Mouse (Mus musculus) liver, postnatal 0 days (tissue): ENCODE measurements around the gene Ap2b1. TPM values are rescaled to one million over a fixed set of nuclear protein-coding genes. Genes with fewer than 3 reads are reported as not detected.

Experiments
- ATAC-seq: fragments of 200-750 bp; cut with Nextera tagmentation; 2 replicates; pipeline ENCODE4 v1.8.0; 2017; ENCODE audit warnings: mild to moderate bottlenecking, moderate library complexity
- DNase-seq: peaks from one replicate; pipeline ENCODE4 v3.0.0-alpha.2; 2016
- H3K27ac ChIP-seq: fragments of 300-500 bp; sonication (generic); 2 replicates; pipeline ENCODE4 v1.5.1; 2014; ENCODE audit warnings: antibody characterized with exemption, moderate library complexity, mild to moderate bottlenecking, low read depth
- H3K27me3 ChIP-seq: fragments of 300-500 bp; sonication (generic); 2 replicates; pipeline ENCODE4 v1.6.1; 2014; ENCODE audit warnings: low read length, control low read depth, mixed read lengths; ENCODE audit not compliant: insufficient read depth
- H3K36me3 ChIP-seq: fragments of 300-500 bp; sonication (generic); replicated peaks from 2 replicates; pipeline ENCODE4 v1.6.1; 2014; ENCODE audit warnings: mild to moderate bottlenecking, control low read depth, low read length, moderate library complexity, mixed read lengths; ENCODE audit not compliant: insufficient read depth
- H3K4me1 ChIP-seq: fragments of 300-500 bp; sonication (generic); 2 replicates; pipeline ENCODE4 v1.6.1; 2014; ENCODE audit warnings: antibody characterized with exemption, mild to moderate bottlenecking, control low read depth; ENCODE audit not compliant: insufficient read depth
- H3K4me2 ChIP-seq: fragments of 300-500 bp; sonication (generic); 2 replicates; pipeline ENCODE4 v1.6.1; 2014; ENCODE audit warnings: low read depth, mild to moderate bottlenecking, low read length, moderate library complexity, mixed read lengths
- H3K4me3 ChIP-seq: fragments of 300-500 bp; sonication (generic); 2 replicates; pipeline ENCODE4 v1.5.1; 2014; ENCODE audit warnings: low read depth, low read length
- H3K9ac ChIP-seq: fragments of 300-500 bp; sonication (generic); replicated peaks from 2 replicates; pipeline ENCODE4 v1.6.1; 2014; ENCODE audit warnings: mild to moderate bottlenecking, moderate library complexity
- H3K9me3 ChIP-seq: fragments of 300-500 bp; sonication (generic); 2 replicates; pipeline ENCODE4 v1.6.1; 2016; ENCODE audit warnings: mild to moderate bottlenecking, control low read depth, low read length, mixed read lengths
- CTCF ChIP-seq: sonication (generic); IDR thresholded peaks from 2 replicates; pipeline ENCODE4 v1.5.1; 2016; ENCODE audit warnings: antibody characterized with exemption, low read depth
- EP300 ChIP-seq: IDR thresholded peaks from 2 replicates; pipeline ENCODE4 v1.6.1; 2016; ENCODE audit warnings: antibody characterized with exemption, low read depth, mild to moderate bottlenecking
- WGBS: fragments of 180-500 bp; shearing (Covaris S2); extraction: QIAGEN DNeasy Blood & Tissue Kit; methylation state at CpG from one replicate; pipeline ENCODE4 v1.1.7; 2014; ENCODE audit not compliant: insufficient replicate concordance; 5-methylcytosine and 5-hydroxymethylcytosine counted together
- polyA plus RNA-seq: library from polyadenylated mRNA; unstranded; fragments of >200 nt; fragmentation: Nextera tagmentation; extraction: Ambion mirVana; gene quantifications from 2 replicates; pipeline ENCODE4 v1.2.1, GENCODE M21; 2015

The Ap2b1 gene
- polyA plus RNA-seq, 1 experiment from 2014 or later: 8.3 TPM

DNA sequence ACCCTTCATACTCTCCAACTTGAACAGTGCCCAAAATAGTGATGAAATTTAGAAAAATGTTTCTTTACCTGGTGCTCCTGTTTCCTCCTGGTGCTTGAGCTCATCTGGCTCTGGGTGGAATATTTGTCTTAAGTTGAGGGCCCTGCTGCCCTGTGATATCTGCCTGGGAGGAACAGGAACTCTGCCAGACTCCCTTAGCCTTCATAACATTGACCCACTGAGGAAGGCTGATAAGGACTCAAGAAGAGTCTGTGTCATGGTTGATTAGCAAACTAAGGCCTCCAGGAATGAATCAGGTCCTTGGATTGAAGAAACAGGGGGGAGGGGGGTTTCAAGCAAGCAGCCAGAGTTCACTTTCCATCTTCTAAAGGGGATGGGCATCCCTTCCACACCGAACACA is 12.3 kb upstream of the Ap2b1 start, which contains the start of gene Slfn14:
TSS of gene Slfn14 (minus strand) at position 161 of the 400 bp plus-strand sequence.
- H3K27ac ChIP-seq: peak within 1 kb of the TSS; percentile 90
- H3K9ac ChIP-seq: peak within 1 kb of the TSS; percentile 67
- peak; percentile 84 for ATAC-seq
- peaks cover 12% of the 10 kb centered on the region; the same call in 1 of the 2 replicates for H3K36me3 ChIP-seq
- peak within 1 kb of the TSS; percentile 49 for H3K4me3 ChIP-seq
- H3K4me1 ChIP-seq: peaks cover 9% of the 10 kb centered on the region
- WGBS: 41% methylated on average over 1 of the region's 1 CpGs
- TF ChIP-seq EP300 (peak; percentile 100), CTCF (no peak)
- H3K27me3 ChIP-seq: no peaks in the 10 kb centered on the region
- H3K9me3 ChIP-seq: no peaks in the 10 kb centered on the region
- DNase-seq: peak; percentile 57
- H3K4me2 ChIP-seq: peak within 1 kb of the TSS; percentile 59

DNA sequence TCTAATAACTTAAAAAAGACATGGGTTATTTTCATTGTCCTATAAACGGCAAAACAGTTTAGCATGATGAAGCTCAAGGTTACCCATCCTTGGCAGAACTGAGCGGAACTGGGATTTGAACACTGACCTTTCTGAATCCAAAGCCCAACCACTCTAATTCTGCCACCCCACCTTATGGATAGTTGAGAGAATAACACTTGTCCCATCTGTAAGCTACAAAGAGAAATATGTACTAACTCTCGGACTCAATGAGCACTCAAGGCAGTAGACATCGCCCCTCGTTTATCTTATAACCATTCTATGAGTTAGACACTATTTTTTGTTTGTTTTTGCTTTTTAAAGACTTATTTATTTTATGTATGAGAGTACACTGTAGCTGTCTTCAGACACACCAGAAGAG is 9.8 kb upstream of the Ap2b1 start:
- H3K36me3 ChIP-seq: 0 out of 2 replicates have a peak, but pooled peaks cover 2% of the 10 kb centered on the region
- H3K27me3 ChIP-seq: no peaks in the 10 kb centered on the region
- 0 out of 2 replicates have a peak, but pooled peaks have one; percentile 3 for TF ChIP-seq CTCF
- TF ChIP-seq EP300: no peak
- DNase-seq: no peak
- H3K4me3 ChIP-seq: no peak overlapping the region
- no peak overlapping the region for H3K4me2 ChIP-seq
- no peak overlapping the region for H3K27ac ChIP-seq
- no peak overlapping the region for H3K9ac ChIP-seq
- peaks cover 16% of the 10 kb centered on the region for H3K4me1 ChIP-seq
- no peaks in the 10 kb centered on the region for H3K9me3 ChIP-seq
- ATAC-seq: no peak
- WGBS: 91% methylated on average over 5 of the region's 5 CpGs

DNA sequence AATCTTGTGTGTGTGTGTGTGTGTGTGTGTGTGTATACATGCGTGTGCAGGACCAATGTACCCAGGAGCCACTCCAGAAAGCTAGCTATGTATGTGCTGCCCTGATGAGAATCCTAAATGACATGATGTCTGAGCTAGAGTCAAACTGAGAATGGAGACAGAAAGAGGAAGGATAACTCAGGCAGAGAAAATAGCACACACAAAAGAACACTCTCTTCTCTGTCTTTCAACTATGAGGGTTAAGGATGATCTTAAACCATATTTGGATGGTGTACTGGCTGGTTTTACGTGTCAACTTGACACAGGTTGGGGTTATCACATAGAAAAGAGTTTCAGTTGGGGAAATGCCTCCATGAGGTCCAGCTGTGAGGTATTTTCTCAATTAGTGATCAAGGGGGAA is 9.2 kb upstream of the Ap2b1 start:
- peaks cover 16% of the 10 kb centered on the region for H3K4me1 ChIP-seq

DNA sequence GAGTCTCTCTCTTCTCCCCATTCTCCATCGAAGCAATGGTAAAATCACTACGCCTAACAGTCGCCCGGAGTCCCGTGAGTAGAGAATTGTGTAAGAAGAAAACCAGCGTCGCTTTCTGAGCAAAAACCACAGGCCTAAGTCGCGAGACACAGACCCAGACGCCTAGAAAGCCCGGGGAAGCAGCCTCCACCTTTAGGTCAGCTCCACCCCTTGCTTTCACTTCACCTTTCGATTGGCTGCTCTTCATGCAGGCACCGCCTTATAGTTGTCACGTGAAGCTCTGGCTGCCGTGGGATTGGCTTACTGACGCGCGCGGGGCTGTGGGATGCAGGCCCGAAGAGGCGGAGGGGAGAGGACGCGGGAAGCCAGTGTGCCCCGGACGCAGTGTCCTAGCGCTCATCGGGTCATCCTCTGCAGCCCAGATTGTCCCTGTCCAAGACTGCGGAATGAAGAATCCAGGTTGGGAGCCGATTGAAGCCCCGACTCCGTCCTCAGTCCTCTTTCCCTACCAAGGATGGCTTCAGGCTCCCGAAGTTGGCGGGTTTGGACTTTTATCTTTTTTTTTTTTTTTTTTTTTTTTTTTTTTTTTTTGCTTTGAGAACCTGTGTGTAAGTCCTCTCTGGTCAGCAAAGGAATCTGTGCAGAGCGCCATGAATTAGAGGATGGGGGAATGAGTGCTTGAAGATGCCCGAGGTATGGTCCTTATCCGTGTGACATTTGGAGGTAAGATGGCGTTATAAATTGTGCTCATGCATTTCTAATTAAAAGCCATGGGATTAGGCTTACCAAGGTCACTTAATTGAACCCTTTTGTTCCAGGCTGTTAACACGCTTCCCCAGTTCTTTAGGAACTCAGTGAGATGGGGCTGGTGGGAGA is 7.2 kb upstream of the Ap2b1 start:
- Histone ChIP-seq H3K9ac (peak overlapping the region; percentile 75), H3K9me3 (no peaks in the 10 kb centered on the region), H3K27ac (peak overlapping the region; percentile 73), H3K4me1 (peaks cover 16% of the 10 kb centered on the region), H3K4me2 (peak overlapping the region; percentile 85), H3K36me3 (peaks cover 21% of the 10 kb centered on the region), H3K4me3 (peak overlapping the region; percentile 66), H3K27me3 (no peaks in the 10 kb centered on the region)
- ATAC-seq: peak; percentile 96
- TF ChIP-seq EP300: no peak
- no peak for TF ChIP-seq CTCF
- DNase-seq: peak; percentile 95
- 0% methylated on average over 38 of the region's 38 CpGs for WGBS

More for the DNA sequence above, 9.2 kb upstream of the Ap2b1 start:
- H3K27me3 ChIP-seq: no peaks in the 10 kb centered on the region
- no peak overlapping the region for H3K9ac ChIP-seq
- H3K36me3 ChIP-seq: peaks cover 4% of the 10 kb centered on the region
- H3K4me3 ChIP-seq: no peak overlapping the region
- 82% methylated on average over 2 of the region's 2 CpGs for WGBS
- TF ChIP-seq EP300 (no peak), CTCF (no peak)
- DNase-seq (no peak), ATAC-seq (no peak)
- no peak overlapping the region for H3K27ac ChIP-seq
- no peak overlapping the region for H3K4me2 ChIP-seq
- H3K9me3 ChIP-seq: no peaks in the 10 kb centered on the region

DNA sequence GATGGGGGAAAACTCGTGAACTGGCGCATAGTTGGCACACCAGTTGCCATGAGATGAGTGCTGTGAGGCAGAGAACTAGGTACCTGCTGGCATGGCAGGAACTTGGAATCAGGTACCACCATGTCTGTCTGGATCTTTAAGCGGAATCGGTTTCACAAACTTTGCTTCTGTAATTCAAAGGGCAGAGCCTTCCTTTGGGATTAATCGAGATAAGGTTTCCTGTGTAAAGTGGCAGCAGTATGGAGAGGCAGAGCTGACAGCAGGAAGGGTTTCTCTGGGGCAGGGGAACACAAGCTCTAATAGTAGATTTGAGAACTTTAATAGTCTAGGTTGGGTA is 6.6 kb upstream of the Ap2b1 start:
- DNase-seq (no peak), ATAC-seq (no peak)
- 2% methylated on average over 5 of the region's 5 CpGs for WGBS
- no peaks in the 10 kb centered on the region for H3K27me3 ChIP-seq
- H3K4me1 ChIP-seq: peaks cover 15% of the 10 kb centered on the region
- peak overlapping the region; percentile 75 for H3K9ac ChIP-seq
- peak overlapping the region; percentile 85 for H3K4me2 ChIP-seq
- peak overlapping the region; percentile 70 for H3K27ac ChIP-seq
- peak overlapping the region; percentile 66 for H3K4me3 ChIP-seq
- H3K9me3 ChIP-seq: no peaks in the 10 kb centered on the region
- H3K36me3 ChIP-seq: peaks cover 24% of the 10 kb centered on the region
- no peak for TF ChIP-seq EP300

DNA sequence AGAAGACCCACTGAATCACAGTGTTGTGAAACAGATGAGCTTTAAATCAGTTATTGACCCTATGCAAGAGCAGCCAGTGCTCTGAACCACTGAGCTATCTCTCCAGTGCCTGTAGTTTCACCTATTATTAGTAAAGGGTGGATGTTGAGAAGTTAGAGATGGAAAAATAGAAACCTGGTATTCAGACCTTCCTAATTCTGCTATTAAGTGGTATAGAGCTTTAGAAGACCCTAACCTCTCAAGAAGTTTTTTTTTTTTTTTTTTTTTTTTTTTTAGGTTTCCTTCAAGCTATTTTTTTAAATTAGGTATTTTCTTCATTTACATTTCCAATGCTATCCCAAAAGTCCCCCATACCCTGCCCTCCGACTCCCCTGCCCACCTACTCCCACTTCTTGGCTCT is 5.6 kb upstream of the Ap2b1 start:
- H3K27ac ChIP-seq: no peak overlapping the region
- no peak for TF ChIP-seq CTCF
- TF ChIP-seq EP300: no peak
- H3K4me3 ChIP-seq: peak overlapping the region; percentile 66
- DNase-seq (no peak), ATAC-seq (no peak)
- H3K9ac ChIP-seq: peak overlapping the region; percentile 75
- H3K4me2 ChIP-seq: peak overlapping the region; percentile 85
- no peaks in the 10 kb centered on the region for H3K9me3 ChIP-seq
- H3K27me3 ChIP-seq: no peaks in the 10 kb centered on the region
- peaks cover 25% of the 10 kb centered on the region for H3K4me1 ChIP-seq
- H3K36me3 ChIP-seq: peaks cover 27% of the 10 kb centered on the region
- whole genome bisulfite sequencing: 85% methylated on average over 1 of the region's 1 CpGs
